Mouse (Mus musculus) limb, embryonic 11.5 days (tissue): ENCODE results near the gene Rpl23. TPM values are rescaled to one million over a fixed set of nuclear protein-coding genes. Genes with fewer than 3 reads are reported as not detected.

Experiments
- ATAC-seq: fragments of 200-750 bp; cut with Nextera tagmentation; 2 replicates; pipeline ENCODE4 v1.8.0; 2017; ENCODE audit warnings: low read depth; ENCODE audit not compliant: insufficient number of reproducible peaks, low FRiP score, low TSS enrichment
- DNase-seq: peaks from one replicate; pipeline ENCODE4 v3.0.0-alpha.2; 2015; ENCODE audit warnings: low spot score
- H3K27ac ChIP-seq: fragments of 300-500 bp; sonication (generic); replicated peaks from 2 replicates; pipeline ENCODE4 v1.5.1; 2014; ENCODE audit warnings: low read depth, mild to moderate bottlenecking, low read length
- H3K27me3 ChIP-seq: fragments of 300-500 bp; sonication (generic); 2 replicates; pipeline ENCODE4 v1.6.1; 2014; ENCODE audit warnings: mild to moderate bottlenecking, low read length, mixed read lengths; ENCODE audit not compliant: control insufficient read depth, insufficient read depth
- H3K36me3 ChIP-seq: fragments of 300-500 bp; sonication (generic); 2 replicates; pipeline ENCODE4 v1.6.1; 2014; ENCODE audit warnings: mild to moderate bottlenecking, low read length, moderate library complexity, mixed read lengths; ENCODE audit not compliant: control insufficient read depth, insufficient read depth
- H3K4me1 ChIP-seq: fragments of 300-500 bp; sonication (generic); 2 replicates; pipeline ENCODE4 v1.6.1; 2014; ENCODE audit warnings: low read length, mixed read lengths; ENCODE audit not compliant: control insufficient read depth, insufficient read depth
- H3K4me2 ChIP-seq: fragments of 300-500 bp; sonication (generic); 2 replicates; pipeline ENCODE4 v1.6.1; 2014; ENCODE audit warnings: low read depth, mild to moderate bottlenecking, moderate library complexity; ENCODE audit not compliant: severe bottlenecking
- H3K4me3 ChIP-seq: fragments of 300-500 bp; sonication (generic); 2 replicates; pipeline ENCODE4 v1.5.1; 2014; ENCODE audit warnings: low read depth, low read length
- H3K9ac ChIP-seq: fragments of 300-500 bp; sonication (generic); 2 replicates; pipeline ENCODE4 v1.6.1; 2014; ENCODE audit warnings: mild to moderate bottlenecking, low read length
- H3K9me3 ChIP-seq: fragments of 300-500 bp; sonication (generic); 2 replicates; pipeline ENCODE4 v1.6.1; 2016; ENCODE audit warnings: low read length; ENCODE audit not compliant: control insufficient read depth
- WGBS: fragments of 180-500 bp; shearing (Covaris S2); extraction: QIAGEN DNeasy Blood & Tissue Kit; methylation state at CpG from one replicate; pipeline ENCODE4 v1.1.7; 2014; 5-methylcytosine and 5-hydroxymethylcytosine counted together
- polyA plus RNA-seq: library from polyadenylated mRNA; unstranded; fragments of >200 nt; fragmentation: Nextera tagmentation; extraction: Ambion mirVana; gene quantifications from 2 replicates; pipeline ENCODE4 v1.2.1, GENCODE M21; 2014

Rpl23 gene
- 576 and 600 TPM in 2 replicates for polyA plus RNA-seq

DNA sequence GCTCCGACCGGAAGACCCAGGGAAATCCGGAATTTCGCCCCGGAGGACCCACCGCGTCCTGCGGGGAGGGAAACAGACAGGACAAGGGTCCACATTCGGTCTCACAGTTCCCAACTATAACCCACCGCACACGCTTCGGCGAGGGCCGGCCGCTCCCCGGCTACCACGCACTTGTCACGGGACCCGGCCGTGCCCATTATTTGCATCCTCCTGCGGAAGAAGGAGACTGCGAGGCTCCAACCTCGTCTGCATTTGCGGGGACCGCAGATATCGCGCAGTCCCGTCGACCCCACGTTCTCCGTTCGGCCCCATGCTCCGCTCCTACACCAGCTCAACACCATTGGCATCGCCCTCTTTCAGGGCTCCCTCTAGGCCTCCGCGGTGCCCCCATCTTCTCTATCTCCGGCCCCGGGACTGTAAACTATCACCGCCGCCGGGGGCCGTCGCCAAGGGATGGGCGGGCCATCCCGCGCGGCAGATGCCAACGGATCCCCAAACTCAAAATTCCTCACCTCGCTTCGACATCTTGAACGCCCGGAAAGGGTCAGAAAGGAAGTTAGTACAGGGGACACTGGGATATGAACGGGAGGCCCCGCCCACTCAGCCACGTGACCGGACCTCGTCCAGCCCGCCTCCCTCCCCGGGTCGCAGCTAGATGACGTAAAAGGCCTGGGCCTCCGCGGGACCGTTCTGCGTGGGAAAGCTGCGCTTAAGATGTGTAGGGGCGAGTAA is at the start of gene Rpl23:
Gene Rpl23 (minus strand): TSS at position 606 of the 732 bp plus-strand sequence.
- under 1% methylated on average over 67 of the region's 67 CpGs for WGBS
- Histone ChIP-seq H3K4me3 (peak within 1 kb of the TSS; percentile 97), H3K4me2 (peak within 1 kb of the TSS; percentile 65), H3K9me3 (no peaks in the 10 kb centered on the region), H3K4me1 (peaks cover 11% of the 10 kb centered on the region; the same call in 1 of the 2 replicates), H3K27ac (peak within 1 kb of the TSS; percentile 81), H3K36me3 (peaks cover 33% of the 10 kb centered on the region), H3K9ac (peak within 1 kb of the TSS; percentile 99), H3K27me3 (no peaks in the 10 kb centered on the region)
- DNase-seq (peak; percentile 100), ATAC-seq (peak; percentile 94)

DNA sequence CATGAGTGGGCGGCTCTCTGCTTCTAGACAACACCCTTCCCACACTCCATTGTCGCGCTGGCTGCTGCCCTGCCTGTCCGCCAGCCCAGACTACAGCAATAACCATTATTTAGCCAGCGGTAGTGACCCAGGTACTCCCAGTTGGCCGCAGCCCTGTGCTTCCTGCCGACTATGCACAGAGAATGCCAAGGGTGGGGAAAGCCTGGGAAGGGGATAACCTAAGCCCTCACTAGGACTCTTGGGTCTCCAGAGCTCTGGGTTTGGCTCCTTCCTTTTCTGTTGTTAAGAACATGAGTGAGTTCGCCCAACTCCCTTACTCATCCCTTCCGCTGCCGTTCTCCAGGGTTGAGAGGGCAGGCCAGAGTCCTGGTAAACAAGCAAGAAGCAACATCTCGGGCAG is 49.8 kb upstream of the Rpl23 start:
- H3K9ac ChIP-seq: no peak overlapping the region
- H3K4me3 ChIP-seq: no peak overlapping the region
- DNase-seq (no peak), ATAC-seq (no peak)
- H3K27ac ChIP-seq: no peak overlapping the region
- peaks cover 20% of the 10 kb centered on the region for H3K36me3 ChIP-seq
- H3K27me3 ChIP-seq: no peaks in the 10 kb centered on the region
- 79% methylated on average over 11 of the region's 11 CpGs for WGBS
- H3K4me1 ChIP-seq: no peaks in the 10 kb centered on the region
- no peak overlapping the region for H3K4me2 ChIP-seq
- no peaks in the 10 kb centered on the region for H3K9me3 ChIP-seq

DNA sequence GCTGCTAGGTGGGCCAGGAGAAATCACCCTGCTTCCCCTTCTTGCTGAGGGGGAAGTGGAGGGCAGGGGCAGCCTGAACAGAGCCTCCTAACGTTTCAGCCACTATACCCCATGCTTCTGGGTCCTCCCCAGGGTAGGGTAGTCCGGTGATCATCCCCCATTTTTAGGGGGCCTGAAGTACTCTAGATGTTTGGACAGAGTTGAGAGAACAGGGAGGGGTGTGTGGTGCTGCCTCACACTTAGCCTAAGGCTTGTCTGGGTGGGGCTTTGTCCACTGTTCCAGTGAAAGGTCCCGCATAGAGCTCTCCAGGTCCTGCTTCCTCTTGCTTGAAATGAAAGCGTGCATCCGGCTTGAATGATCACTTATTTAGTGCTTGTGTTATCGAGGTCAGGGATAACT is 48.3 kb upstream of the Rpl23 start:
- Histone ChIP-seq H3K4me3 (no peak overlapping the region), H3K36me3 (peaks cover 18% of the 10 kb centered on the region), H3K27me3 (no peaks in the 10 kb centered on the region), H3K4me2 (no peak overlapping the region), H3K4me1 (no peaks in the 10 kb centered on the region), H3K9ac (no peak overlapping the region), H3K27ac (no peak overlapping the region), H3K9me3 (no peaks in the 10 kb centered on the region)
- ATAC-seq (no peak), DNase-seq (no peak)
- 85% methylated on average over 6 of the region's 6 CpGs for WGBS

DNA sequence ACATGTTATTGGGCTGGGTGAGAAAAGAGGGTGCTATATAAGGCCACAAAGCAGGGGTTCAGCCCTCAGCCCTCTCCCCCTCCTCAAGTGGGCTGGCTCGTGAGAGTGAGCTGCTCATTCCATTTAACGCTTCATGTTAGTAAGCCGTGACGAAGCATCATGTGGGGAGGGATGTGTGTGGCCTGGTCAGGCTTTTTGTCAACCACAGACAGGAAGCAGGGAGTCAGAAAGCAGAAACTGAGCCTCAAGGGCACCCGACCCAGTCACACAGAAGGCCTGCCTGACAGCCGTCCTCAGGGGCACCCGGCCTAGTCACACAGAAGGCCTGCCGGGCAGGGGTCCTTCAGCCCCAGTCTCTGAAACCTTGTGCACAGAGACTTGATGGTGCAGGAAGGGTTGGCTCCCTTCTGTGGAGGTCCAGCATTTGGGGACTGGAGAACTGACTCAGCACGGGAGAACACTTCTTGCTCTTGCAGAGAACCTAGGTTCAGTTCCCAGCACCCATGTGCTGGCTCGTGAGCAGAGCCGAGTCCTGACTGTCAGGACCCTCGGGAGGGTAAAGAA is 47.8 kb upstream of the Rpl23 start:
- WGBS: 86% methylated on average over 12 of the region's 12 CpGs
- ATAC-seq (no peak), DNase-seq (no peak)
- no peaks in the 10 kb centered on the region for H3K9me3 ChIP-seq
- H3K4me1 ChIP-seq: no peaks in the 10 kb centered on the region
- H3K27ac ChIP-seq: no peak overlapping the region
- H3K27me3 ChIP-seq: no peaks in the 10 kb centered on the region
- no peak overlapping the region for H3K9ac ChIP-seq
- peaks cover 21% of the 10 kb centered on the region for H3K36me3 ChIP-seq
- H3K4me3 ChIP-seq: no peak overlapping the region
- H3K4me2 ChIP-seq: no peak overlapping the region

DNA sequence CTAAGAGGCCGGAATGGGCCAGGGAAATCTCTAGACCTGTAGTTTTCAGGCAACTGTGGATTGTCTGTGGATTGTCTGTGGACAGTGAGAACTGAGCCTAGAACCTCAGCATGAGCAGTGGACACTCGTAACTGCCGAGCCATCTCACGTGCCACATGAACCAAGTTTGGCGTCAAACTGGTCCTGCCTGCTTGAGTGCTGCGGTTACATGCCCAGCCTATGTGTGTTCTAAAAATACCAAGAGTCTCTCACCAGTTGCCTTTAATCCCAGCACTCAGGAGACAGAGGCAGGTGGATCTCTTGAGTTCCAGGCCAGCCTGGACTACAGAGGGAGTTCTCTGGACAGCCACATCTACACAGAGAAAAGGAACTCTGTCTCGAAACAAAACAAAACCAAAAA is 47.1 kb upstream of the Rpl23 start:
- H3K9ac ChIP-seq: no peak overlapping the region
- no peaks in the 10 kb centered on the region for H3K27me3 ChIP-seq
- H3K9me3 ChIP-seq: no peaks in the 10 kb centered on the region
- no peaks in the 10 kb centered on the region for H3K4me1 ChIP-seq
- H3K27ac ChIP-seq: no peak overlapping the region
- no peak overlapping the region for H3K4me3 ChIP-seq
- WGBS: 94% methylated on average over 7 of the region's 7 CpGs
- peaks cover 18% of the 10 kb centered on the region for H3K36me3 ChIP-seq
- H3K4me2 ChIP-seq: no peak overlapping the region
- DNase-seq (no peak), ATAC-seq (no peak)

DNA sequence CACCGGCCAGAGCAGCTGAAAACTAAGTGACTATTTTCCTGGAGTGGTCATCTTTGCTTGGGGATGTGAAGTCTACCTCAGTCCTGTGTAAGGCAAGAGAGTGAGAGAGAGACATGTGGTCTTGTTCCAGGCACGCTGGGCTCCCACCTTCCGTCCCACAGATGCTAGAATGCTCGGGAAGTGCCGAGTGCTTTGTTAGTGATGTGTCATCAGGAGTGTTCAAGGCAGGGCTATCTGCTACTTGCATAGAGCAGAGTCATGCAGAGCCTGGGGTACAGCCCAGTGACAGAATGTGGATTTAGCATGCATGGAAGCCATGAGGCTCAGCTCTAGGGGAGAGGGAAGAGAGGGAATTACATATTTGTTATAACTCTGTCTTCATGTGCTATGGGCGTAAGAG is 45.4 kb upstream of the Rpl23 start:
- Histone ChIP-seq H3K27ac (no peak overlapping the region), H3K36me3 (peaks cover 13% of the 10 kb centered on the region; the same call in 1 of the 2 replicates), H3K4me3 (no peak overlapping the region), H3K27me3 (no peaks in the 10 kb centered on the region), H3K9me3 (no peaks in the 10 kb centered on the region), H3K4me1 (no peaks in the 10 kb centered on the region), H3K9ac (no peak overlapping the region), H3K4me2 (no peak overlapping the region)
- no peak for ATAC-seq
- whole genome bisulfite sequencing: 84% methylated on average over 6 of the region's 6 CpGs
- no peak for DNase-seq

DNA sequence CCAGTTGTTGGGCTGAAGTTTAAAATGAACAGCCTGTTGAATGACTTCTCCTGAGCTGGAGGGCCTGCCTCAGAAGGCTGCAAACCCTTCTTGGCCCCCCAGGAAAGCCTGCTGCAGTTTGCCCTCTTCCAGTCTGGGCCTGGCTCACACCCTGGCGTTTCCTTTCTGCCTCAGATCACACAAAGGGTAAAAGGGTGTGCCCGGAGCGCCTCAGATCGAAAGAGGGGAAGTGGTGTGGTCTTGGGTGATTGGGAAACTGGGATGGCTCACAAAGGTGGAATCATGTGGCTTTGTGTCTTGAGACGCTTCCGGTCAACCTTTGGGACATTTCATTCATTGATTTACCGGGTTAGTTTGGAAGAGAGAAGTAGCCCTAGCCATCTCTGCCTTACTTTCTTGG is 44.2 kb upstream of the Rpl23 start:
- H3K9me3 ChIP-seq: no peaks in the 10 kb centered on the region
- 79% methylated on average over 7 of the region's 7 CpGs for WGBS
- H3K36me3 ChIP-seq: peaks cover 13% of the 10 kb centered on the region; the same call in 1 of the 2 replicates
- H3K27me3 ChIP-seq: no peaks in the 10 kb centered on the region
- no peak overlapping the region for H3K27ac ChIP-seq
- DNase-seq (no peak), ATAC-seq (no peak)
- H3K4me3 ChIP-seq: no peak overlapping the region
- H3K4me2 ChIP-seq: no peak overlapping the region
- no peak overlapping the region for H3K9ac ChIP-seq
- H3K4me1 ChIP-seq: no peaks in the 10 kb centered on the region

DNA sequence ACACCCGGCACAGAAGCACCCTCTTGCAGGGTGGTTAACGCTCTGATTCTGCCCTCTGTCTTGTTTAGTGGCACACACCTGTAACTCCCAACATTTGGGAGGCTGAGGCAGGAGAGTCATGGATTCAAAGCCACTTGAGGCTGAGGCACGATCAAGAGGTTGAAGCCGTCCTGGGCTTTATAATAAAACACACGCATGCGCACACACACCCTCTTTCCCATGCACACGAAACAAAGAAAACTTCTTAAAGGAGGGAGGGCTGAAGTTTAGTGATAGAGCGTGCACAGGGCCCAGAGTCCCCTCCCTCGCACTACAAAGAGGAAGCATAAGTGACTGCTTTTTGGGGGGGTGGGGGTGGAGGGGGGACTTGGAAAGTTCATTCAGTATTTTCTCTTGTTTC is 43.7 kb upstream of the Rpl23 start:
- Histone ChIP-seq H3K4me1 (no peaks in the 10 kb centered on the region), H3K36me3 (peaks cover 13% of the 10 kb centered on the region; the same call in 1 of the 2 replicates), H3K27ac (no peak overlapping the region), H3K9ac (no peak overlapping the region), H3K4me3 (no peak overlapping the region), H3K4me2 (no peak overlapping the region), H3K27me3 (no peaks in the 10 kb centered on the region), H3K9me3 (no peaks in the 10 kb centered on the region)
- 94% methylated on average over 9 of the region's 9 CpGs for WGBS
- DNase-seq (no peak), ATAC-seq (no peak)
